Mouse (Mus musculus) liver (tissue): ENCODE measurements around the gene Rps6kc1.

Source experiments
- DNase-seq: peaks from one replicate; pipeline ENCODE4 v3.0.0-alpha.2; 2020; ENCODE audit warnings: mixed read lengths

The Rps6kc1 gene

GRCm38 (mm10) chr1:190832965-190833630, 78.5 kb downstream of the Rps6kc1 start:
- no peak for DNase-seq

DNA sequence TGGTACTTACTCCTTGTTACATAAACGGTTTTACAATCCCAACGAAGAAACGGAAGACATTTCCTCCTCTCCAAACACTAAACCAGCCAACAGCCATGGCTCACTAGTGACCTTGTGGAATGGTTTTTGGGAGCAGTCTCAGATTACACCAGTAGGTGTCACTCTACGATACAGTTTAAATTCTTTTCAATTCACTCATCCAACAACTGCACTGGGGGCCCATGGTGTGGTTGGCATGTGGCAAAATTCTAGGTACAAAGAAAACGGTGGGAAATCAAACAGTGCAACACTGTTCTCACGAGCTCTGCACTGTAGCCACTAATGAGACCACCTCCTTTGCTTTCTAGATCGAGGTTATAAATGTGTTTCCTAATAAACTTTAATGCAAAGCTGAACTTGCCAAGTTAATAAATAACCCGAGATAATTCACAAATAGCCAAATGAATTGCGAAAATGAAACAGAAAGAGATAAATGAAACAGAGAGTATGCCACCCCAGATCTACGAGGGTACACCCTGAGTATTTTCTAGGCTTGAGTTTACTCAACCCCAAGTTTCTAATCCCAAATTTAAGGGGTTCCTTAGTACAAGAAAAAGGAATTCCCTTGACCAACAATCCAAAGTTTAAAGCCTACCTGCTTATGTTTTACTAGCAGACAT, 79.6 kb downstream of the Rps6kc1 start:
- DNase-seq = peak; percentile 13

- no peak for DNase-seq
These were observed 85.0 kb downstream of the Rps6kc1 start for GRCm38 (mm10) chr1:190826486-190827034.

DNA sequence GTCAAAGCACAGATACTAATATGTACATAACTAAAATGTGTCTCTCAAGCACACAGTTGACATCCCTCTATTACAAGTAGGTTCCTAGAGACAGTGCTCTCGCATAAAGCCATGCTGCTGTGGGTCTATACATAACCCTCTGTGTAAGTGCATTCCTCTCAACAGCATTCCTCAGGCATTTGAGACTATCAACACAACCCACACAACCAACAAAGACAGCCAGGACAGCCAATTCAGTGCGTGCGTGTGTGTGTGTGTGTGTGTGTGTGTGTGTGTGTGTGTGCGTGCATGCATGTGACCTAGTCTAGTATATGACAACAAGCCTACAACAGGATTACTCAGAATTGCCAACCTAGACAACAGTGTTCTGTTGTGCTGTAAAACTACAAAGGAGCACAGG, 87.8 kb downstream of the Rps6kc1 start:
- DNase-seq = no peak

DNA sequence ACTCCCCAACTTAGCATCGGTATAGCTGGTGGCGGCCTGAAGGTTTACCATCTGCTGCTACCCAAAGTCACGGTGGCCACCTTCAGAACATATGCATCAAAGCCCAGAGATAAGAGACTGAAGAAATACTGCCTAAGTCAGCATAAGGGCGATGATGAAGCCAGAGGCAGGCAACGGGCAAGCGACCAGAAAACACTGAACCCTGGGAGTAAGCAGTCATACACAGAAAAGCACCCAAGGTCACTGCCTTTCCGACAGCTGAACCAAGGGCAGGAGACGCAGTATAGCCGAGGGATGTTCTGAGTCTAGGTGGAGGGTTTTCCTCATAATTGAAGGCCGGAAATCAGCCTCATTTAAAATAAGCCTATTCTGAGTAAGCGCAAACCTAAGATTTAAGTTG, 95.4 kb downstream of the Rps6kc1 start:
- DNase-seq = no peak

DNA sequence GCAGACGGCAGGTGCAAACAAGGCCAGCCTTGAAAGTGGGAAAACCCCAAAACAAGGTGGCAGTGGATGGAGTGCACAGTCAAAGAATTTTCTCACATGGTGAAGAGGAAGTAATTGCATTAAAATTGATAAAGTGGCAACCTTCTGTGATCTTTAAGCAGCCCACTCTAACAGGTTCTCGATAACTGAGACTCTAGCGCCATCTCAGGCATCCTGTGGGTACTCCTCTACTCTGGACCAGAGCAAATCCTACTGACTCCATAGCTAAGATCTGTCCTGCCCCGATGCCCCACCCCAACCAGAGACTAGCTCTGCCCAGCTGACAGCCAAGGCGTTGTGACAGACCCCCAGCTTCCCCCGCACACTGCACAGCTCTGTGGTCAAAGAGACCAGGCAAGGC, 101.2 kb downstream of the Rps6kc1 start:
- DNase-seq = no peak

DNA sequence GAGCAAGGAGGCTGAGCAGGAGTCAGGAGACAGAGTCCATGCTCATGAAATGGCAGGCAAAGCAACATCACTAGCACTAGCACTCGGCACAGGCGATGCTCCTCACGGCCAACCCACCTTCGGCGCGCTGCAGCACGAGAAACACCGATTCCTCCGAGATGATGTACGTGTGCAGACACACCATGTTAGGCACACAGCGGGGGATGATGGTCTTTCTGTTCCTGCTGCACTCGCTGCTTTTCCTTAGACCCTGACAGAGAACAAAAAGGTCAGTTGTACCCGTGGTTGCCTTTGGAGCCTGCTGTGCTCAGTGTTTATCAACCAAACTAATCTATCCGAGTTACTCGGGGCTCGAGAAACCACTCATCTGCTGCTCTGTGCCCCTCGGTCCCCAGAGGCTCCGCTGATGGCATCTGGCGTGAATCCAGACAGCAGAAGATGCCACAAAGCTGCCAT, 102.8 kb downstream of the Rps6kc1 start:
- DNase-seq = no peak

DNA sequence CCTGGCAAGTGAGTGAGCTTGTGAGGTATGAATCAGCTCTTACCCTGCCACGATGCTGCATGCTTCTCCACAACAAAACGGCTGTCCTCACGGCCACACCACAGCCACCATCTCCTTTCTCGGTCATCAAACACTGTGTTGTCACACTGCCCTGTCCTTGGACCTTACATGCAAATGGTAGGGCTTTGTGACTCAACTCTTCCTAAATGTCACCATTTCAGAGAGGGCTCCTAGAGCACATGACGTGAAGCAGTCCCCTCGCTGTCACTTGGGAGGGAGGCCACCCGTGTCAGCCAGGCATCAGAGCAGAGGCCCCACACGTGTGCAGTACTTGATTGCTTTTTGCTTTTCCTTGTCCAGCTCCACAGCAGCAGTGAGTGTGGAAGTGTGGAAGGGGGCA, 104.8 kb downstream of the Rps6kc1 start:
- DNase-seq = no peak

DNA sequence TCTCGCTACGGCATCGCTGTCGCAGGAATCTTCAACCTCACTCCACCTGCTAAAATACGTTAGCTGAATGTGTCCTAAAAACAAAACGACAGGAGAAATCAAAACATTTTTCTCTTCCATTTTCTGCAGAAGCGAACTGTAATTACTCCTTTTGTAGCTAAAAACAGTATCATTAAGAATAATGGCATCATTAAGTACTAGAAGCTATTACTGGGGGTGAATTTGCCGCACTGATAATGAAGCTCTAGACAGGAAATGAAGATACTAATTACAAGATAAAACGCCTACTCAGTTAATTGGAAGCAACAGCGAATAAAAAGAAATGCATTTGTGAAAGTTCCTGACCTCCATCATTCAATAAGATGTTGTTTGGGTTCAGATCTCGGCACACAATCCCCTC, 112.9 kb downstream of the Rps6kc1 start:
- DNase-seq = no peak

- DNase-seq = no peak
These were observed 114.0 kb downstream of the Rps6kc1 start for GRCm38 (mm10) chr1:190797483-190798058.

- peak; percentile 42 for DNase-seq
These were observed 114.7 kb downstream of the Rps6kc1 start for GRCm38 (mm10) chr1:190796745-190797482.

DNA sequence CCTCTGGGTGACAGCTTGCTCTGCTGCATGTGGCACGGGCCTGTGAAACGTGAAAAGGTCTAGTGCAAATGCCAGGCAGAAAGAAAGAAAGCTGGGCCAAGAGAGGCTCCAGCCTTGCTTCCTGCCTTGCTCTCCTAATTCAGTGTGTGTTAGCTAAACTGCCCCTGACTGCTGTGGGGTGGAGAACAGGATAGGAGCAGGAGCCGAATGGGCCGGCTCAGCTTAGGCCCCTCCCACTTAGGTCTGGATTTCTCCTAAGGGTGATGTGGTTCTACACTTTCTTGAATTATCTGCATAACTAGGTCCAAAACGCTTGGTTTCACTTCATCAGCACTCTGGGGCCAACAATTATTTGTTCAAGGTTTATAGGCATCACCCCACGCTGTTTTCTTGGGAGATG, 119.9 kb downstream of the Rps6kc1 start:
- DNase-seq = no peak

DNA sequence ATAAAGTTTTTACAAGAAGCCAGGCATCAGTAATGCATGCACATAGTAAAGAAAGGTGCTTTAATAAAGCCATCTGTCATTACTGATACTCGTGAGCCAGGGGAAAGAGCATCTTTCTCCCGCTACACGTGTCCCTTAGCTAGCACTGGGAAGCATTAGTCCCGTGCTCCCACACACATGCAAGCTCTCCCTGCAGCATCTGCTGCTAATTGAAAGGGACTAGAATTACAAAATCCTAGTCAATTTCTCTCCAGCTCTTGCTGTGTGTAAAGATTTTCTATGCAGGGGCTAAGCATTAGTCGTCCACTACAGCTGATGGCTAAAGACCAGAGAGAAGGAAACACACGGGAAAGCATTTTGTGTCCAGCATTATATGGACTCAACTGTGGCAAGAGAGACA, 120.8 kb downstream of the Rps6kc1 start:
- no peak for DNase-seq

DNA sequence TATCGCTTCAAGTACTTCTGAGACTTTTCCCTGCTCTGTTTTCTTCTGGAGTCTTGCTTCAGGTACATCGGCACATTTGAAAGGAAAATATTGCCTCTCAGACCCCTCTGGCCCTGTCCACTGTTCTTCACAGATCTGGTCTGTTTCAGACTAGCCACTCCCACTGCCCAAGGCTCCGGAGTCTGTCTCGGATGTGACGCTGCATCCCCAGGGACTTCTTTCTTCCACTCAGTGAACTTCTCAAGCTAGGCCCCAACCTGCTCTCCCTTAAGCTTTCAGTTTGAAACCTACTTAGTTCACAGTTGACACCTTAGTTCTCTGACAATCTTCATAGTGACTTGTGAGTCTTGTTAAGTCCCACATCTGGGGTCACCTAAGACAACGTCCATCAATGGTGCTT, 133.9 kb downstream of the Rps6kc1 start:
- DNase-seq = no peak

- no peak for DNase-seq
These were observed 135.3 kb downstream of the Rps6kc1 start for GRCm38 (mm10) chr1:190776260-190776659.

GRCm38 (mm10) chr1:190772088-190772885, 139.3 kb downstream of the Rps6kc1 start:
- no peak for DNase-seq

DNA sequence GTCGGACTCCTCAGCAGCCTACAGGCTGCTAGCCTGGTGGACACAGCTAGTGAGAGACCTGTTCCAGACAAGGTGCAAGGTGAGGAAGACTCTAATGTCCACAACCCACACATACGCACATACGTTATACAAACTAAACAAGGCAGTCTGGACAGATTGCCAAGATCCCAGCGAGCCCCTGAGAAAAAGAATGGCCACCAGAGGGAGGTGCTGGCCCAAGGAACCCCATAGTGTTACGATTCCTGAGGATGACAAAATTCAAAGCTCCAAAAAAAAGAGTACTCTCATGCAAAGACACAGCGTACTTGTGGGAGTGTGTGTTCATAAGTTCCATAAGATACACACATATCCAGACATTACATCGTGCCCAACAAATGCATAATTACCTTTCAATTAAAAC, 141.8 kb downstream of the Rps6kc1 start:
- no peak for DNase-seq

GRCm38 (mm10) chr1:190768307-190768706, 143.3 kb downstream of the Rps6kc1 start:
- DNase-seq = no peak

GRCm38 (mm10) chr1:190767621-190768020, 143.9 kb downstream of the Rps6kc1 start:
- no peak for DNase-seq

DNA sequence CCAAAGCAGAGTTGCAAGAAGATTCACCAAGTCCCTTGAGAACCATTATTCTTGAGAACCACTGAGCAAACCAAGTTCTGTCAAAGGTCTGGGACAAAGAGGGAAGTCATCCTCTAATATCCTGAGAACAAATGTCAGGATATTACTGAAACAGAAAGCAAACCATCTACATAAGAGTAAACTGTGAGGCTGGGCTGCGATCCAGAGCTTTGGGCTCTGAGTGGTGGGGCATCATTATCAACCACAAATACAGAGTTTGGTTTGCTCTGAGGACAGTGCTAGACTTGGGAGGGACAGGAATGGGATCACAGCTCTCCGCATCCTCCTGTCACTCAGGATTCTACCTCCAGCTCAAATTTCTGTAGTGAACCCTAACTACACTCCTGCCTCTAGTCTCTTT, 144.8 kb downstream of the Rps6kc1 start:
- no peak for DNase-seq

GRCm38 (mm10) chr1:190763756-190764155, 147.8 kb downstream of the Rps6kc1 start:
- DNase-seq = no peak

DNA sequence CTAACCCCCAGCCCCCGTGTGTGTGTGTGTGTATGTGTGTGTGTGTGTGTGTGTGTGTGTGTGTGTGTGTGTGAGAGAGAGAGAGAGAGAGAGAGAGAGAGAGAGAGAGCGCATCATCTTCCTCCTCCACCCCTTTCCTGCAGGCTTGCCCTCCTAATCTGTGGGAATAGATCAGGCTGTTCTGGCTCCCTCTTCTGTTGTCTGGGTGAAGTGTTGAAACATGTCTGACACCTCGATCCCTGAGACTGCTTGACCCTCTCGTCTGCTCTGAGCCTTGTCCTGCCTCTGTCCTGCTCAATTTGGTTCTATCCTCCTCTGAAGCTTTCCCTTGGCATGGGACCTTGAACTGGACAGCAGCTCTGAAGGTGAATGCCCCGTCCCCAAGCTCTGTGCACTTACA, 149.8 kb downstream of the Rps6kc1 start:
- DNase-seq = no peak
